Mouse (Mus musculus): ENCODE data around the gene Got2.

DNA sequence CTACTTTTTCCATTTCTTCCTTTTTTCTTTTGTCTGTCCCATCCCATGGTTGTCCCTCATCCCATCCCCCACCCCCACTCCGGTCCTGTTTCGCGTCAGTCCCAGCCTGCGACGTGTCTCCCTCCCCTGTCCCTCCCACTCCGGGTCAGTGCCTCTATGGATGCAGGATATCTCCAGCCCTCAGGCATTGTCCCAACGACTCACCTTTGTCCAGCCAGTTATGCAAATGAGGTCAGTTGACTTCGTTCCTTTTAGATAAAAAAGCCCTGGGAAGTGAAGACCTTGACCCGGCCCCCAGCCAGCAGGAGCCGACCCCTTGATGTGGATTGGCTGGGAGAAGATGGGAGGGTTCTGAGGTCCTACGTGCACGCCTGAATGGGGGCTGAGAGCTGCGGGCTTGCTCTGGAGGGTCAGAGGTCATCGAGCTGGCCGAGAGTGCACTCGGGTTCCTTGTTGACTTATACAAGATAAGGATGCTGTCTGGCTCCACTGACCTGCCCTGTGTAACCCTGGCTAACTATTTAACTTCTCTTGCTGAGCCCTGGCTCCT lies 54.8 kb downstream of the Got2 start:
- no peak for TF ChIP-seq CTCF (IDR thresholded peaks at IDR 0.05; ENCODE audit: insufficient read depth, low read depth, low read length)
- no peak for TF ChIP-seq POLR2A (IDR thresholded peaks at IDR 0.05; ENCODE audit: insufficient read depth, low read depth, low read length)
